Mouse (Mus musculus): ENCODE data around the gene Gm10639. TPM values are rescaled to one million over a fixed set of nuclear protein-coding genes. Genes with fewer than 3 reads are reported as not detected.
"Not testable (repeated sequence)": the region's sequence is repeated elsewhere in the genome, so short reads cannot be mapped to it uniquely, and the experiment has no call there.

Gm10639 gene
- polyA plus RNA-seq, 1 experiment: not detected

DNA sequence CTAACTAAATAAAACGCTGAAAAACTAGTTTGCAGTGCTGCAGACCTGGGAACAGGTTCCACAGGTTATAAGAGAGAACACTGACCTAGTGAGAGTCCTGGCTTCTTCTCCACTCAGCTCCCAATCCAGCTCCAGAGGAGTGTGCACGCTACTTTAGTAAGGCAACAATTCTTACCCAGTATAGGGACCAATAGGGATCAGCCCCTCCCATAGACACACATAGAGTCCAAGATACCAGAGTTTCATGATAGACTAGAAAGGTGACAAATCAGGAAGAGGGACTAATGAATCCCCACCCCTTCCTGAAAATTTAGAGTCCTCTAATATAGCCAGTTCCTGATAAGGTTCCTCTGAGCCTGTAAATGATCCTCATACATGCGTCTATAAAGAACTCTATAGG is 57.3 kb downstream of the Gm10639 start:
- no peak overlapping the region for H3K27ac ChIP-seq (ENCODE audit: insufficient read depth, low read depth, low read length)
- WGBS: 65% methylated on average over 3 of the region's 3 CpGs
- no peak overlapping the region for H3K4me3 ChIP-seq (ENCODE audit: insufficient read depth, low read depth, low read length)
- TF ChIP-seq POLR2A (IDR thresholded peaks at IDR 0.05; ENCODE audit: insufficient read depth, low read depth, low read length): no peak
- no peaks in the 10 kb centered on the region for H3K4me1 ChIP-seq (ENCODE audit: control insufficient read depth, insufficient read depth, low read length)

DNA sequence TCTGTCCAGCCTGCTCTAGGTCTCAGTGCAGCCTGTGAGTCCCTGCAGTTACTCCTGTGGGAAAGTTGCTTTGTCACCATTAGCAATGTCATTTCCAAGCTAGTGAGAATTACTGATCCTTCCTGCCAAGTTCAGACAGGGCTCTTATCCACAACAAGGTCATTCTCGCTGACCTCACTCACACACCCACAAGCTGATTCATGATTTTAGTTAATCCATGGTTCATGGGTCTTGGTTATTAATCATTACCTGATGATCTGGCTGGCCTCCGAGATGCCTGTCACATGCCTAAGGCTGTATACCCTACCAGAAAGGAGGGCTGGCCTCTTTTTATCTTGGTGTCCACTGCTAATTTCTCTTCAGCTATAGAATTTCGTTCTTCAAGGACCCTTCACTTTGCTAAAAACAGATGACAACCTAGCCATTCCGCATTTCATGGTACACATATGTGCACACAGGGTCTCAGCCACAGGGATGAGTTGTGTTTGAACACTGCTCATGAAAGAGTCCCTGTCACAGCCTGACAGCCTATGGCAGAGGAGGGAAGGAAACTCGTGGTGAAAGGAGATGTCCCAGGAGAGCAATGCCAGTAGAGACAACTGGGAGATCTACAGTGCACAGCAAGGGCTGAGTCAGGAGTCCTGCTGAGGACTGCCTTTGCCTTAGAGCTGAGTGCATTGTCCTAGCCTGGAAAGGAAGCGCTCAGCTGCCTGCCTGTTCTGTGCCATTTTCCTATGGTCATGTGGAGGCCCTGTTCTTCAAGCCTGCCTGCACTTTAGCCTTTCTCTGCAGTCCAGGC is 58.7 kb downstream of the Gm10639 start:
- H3K4me1 ChIP-seq (ENCODE audit: control insufficient read depth, insufficient read depth, low read length); H3K27ac ChIP-seq (ENCODE audit: insufficient read depth, low read depth, low read length); H3K4me3 ChIP-seq (ENCODE audit: insufficient read depth, low read depth, low read length): not testable (repeated sequence)
- 72% methylated on average over 6 of the region's 6 CpGs for WGBS

DNA sequence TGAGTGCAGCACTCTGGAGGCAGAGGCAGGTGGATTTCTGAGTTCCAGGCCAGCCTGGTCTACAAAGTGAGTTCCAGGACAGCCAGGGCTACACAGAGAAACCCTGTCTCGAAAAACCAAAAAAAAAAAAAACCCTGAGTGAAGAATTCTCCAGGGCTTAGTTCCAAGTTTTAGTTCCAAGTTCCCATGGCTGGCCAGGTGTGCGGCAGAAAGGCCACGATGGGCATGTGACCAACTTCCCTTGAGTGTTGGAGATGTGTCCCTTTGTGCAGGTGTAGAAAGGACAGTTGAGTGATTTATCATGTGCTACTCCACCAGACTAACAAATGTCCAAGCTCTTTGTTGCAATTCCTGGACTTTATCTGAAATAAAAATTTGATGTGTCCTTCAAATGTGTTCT is 59.4 kb downstream of the Gm10639 start:
- not testable (repeated sequence) for H3K27ac ChIP-seq (ENCODE audit: insufficient read depth, low read depth, low read length); H3K4me1 ChIP-seq (ENCODE audit: control insufficient read depth, insufficient read depth, low read length); H3K4me3 ChIP-seq (ENCODE audit: insufficient read depth, low read depth, low read length)
- WGBS: 83% methylated on average over 3 of the region's 3 CpGs

DNA sequence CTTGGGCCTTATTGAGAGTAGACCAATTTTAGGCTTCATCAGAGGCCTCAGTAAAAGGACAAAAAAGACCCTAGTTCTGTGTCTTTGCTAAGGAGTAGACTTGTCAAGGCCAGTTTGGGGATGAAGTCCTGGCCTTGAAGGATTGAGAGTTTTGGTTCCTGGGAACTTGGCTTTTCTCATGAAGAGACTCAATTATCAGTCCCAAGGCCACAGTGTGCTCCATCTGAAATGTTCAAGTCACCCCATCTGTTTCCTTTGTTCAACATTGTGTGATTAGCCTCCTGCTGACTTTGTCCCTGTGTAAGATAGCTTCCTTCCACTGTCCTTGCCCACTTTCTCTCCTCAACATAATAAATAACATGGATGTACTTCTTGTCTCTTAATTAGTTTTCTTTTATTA is 60.3 kb downstream of the Gm10639 start:
- H3K4me1 ChIP-seq (ENCODE audit: control insufficient read depth, insufficient read depth, low read length); H3K27ac ChIP-seq (ENCODE audit: insufficient read depth, low read depth, low read length); H3K4me3 ChIP-seq (ENCODE audit: insufficient read depth, low read depth, low read length): not testable (repeated sequence)

DNA sequence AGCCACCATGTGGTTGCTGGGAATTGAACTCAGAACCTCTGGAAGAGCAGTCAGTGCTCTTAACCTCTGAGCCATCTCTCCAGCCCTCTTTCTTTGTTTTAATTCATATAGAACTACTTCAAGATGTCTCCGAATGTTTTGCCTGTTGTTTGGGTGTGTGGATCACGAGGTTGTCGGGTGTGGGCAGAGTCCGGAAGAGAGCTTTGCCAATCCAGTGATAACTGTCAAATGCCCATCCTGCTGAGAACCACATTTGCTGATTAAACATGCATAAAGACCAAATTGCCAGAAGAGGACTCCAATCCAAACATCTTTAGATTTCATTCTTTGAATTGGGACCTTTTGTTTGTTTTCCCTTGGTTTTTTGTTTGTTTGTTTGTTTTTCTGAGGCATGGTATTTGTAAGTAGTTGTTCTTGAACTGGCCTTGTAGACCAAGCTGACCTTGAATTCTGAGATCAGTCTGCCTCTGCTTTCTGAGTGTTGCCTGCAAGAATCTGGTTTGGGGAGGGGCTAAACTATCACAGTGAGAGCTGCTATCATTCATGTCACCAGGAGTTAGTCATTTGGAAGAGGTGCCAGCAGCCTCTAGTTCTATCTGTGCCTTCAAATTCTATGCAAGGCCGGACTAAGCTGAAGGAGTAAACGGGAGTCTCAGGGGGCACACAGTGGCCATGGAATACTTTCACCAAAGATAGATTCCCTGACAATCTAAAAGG is 61.9 kb downstream of the Gm10639 start:
- TF ChIP-seq POLR2A (IDR thresholded peaks at IDR 0.05; ENCODE audit: insufficient read depth, low read depth, low read length): no peak
- TF ChIP-seq CTCF (IDR thresholded peaks at IDR 0.05; ENCODE audit: insufficient read depth, low read depth, low read length): no peak
- WGBS: 89% methylated on average over 6 of the region's 6 CpGs
- no peak overlapping the region for H3K27ac ChIP-seq (ENCODE audit: insufficient read depth, low read depth, low read length)
- H3K4me3 ChIP-seq (ENCODE audit: insufficient read depth, low read depth, low read length): no peak overlapping the region
- no peaks in the 10 kb centered on the region for H3K4me1 ChIP-seq (ENCODE audit: control insufficient read depth, insufficient read depth, low read length)

Other genes with a start within 250 kb of the Gm10639 start
- gene Gcm1, start 238.0 kb upstream of the Gm10639 start, polyA plus RNA-seq (2012; ENCODE audit: insufficient read depth, insufficient read length, low replicate concordance, missing spikeins): not detected in 2 replicates
- gene Fbxo9, start 180.9 kb upstream of the Gm10639 start, polyA plus RNA-seq (2012; ENCODE audit: insufficient read depth, insufficient read length, low replicate concordance, missing spikeins): not detected in 2 replicates
- gene Ick, start 180.7 kb upstream of the Gm10639 start, polyA plus RNA-seq (2012; ENCODE audit: insufficient read depth, insufficient read length, low replicate concordance, missing spikeins): not detected in 2 replicates
- gene Gsta4, start 107.1 kb upstream of the Gm10639 start, polyA plus RNA-seq (2012; ENCODE audit: insufficient read depth, insufficient read length, low replicate concordance, missing spikeins): not detected in 2 replicates
- gene Gsta1, start 59.3 kb upstream of the Gm10639 start, polyA plus RNA-seq (2012; ENCODE audit: insufficient read depth, insufficient read length, low replicate concordance, missing spikeins): not detected in 2 replicates
- not detected in 2 replicates for gene Gm3776, start 32.8 kb upstream of the Gm10639 start, polyA plus RNA-seq (2012; ENCODE audit: insufficient read depth, insufficient read length, low replicate concordance, missing spikeins)
- gene Omt2a, start 24.9 kb downstream of the Gm10639 start, polyA plus RNA-seq (2012; ENCODE audit: insufficient read depth, insufficient read length, low replicate concordance, missing spikeins): not detected in 2 replicates
- gene Omt2b, start 37.7 kb downstream of the Gm10639 start, polyA plus RNA-seq (2012; ENCODE audit: insufficient read depth, insufficient read length, low replicate concordance, missing spikeins): not detected in 2 replicates
- gene Gsta2, start 65.9 kb downstream of the Gm10639 start, polyA plus RNA-seq (2012; ENCODE audit: insufficient read depth, insufficient read length, low replicate concordance, missing spikeins): not detected in 2 replicates
- not detected in 2 replicates for gene Dppa5a, start 78.3 kb downstream of the Gm10639 start, polyA plus RNA-seq (2012; ENCODE audit: insufficient read depth, insufficient read length, low replicate concordance, missing spikeins)
- gene Ooep, start 88.8 kb downstream of the Gm10639 start, polyA plus RNA-seq (2012; ENCODE audit: insufficient read depth, insufficient read length, low replicate concordance, missing spikeins): not detected in 2 replicates
- gene Ddx43, start 105.9 kb downstream of the Gm10639 start, polyA plus RNA-seq (2012; ENCODE audit: insufficient read depth, insufficient read length, low replicate concordance, missing spikeins): not detected in 2 replicates
- gene Cgas, start 153.3 kb downstream of the Gm10639 start, polyA plus RNA-seq (2012; ENCODE audit: insufficient read depth, insufficient read length, low replicate concordance, missing spikeins): not detected in 2 replicates
- not detected in 2 replicates for gene Mto1, start 158.3 kb downstream of the Gm10639 start, polyA plus RNA-seq (2012; ENCODE audit: insufficient read depth, insufficient read length, low replicate concordance, missing spikeins)
- not detected in 2 replicates for gene Gm17324, start 158.9 kb downstream of the Gm10639 start, polyA plus RNA-seq (2012; ENCODE audit: insufficient read depth, insufficient read length, low replicate concordance, missing spikeins)
- 5,304 and 7,068 TPM in 2 replicates for gene Eef1a1, start 199.2 kb downstream of the Gm10639 start, polyA plus RNA-seq (2012; ENCODE audit: insufficient read depth, insufficient read length, low replicate concordance, missing spikeins)